Mouse (Mus musculus): ENCODE data around the gene Ero1l. TPM values are rescaled to one million over a fixed set of nuclear protein-coding genes. Genes with fewer than 3 reads are reported as not detected.

The Ero1l gene
- polyA plus RNA-seq, 1 experiment from 2014 or later: 35.2 TPM

GRCm38 (mm10) chr14:45322450-45322849 lies 3.9 kb upstream of the Ero1l start:
- ATAC-seq (replicated peaks; ENCODE audit: insufficient number of reproducible peaks, insufficient read depth, low FRiP score, low read depth): no peak
- Histone ChIP-seq H3K36me3 (no peaks in the 10 kb centered on the region), H3K27me3 (no peaks in the 10 kb centered on the region), H3K27ac (no peak overlapping the region), H3K4me1 (replicated peaks) (peaks cover 6% of the 10 kb centered on the region; the same call in 1 of the 2 replicates), H3K9me3 (replicated peaks) (no peaks in the 10 kb centered on the region), H3K4me3 (no peak overlapping the region), H3K4me2 (no peak overlapping the region), H3K9ac (no peak overlapping the region)
- WGBS: 78% methylated on average over 2 of the region's 2 CpGs

DNA sequence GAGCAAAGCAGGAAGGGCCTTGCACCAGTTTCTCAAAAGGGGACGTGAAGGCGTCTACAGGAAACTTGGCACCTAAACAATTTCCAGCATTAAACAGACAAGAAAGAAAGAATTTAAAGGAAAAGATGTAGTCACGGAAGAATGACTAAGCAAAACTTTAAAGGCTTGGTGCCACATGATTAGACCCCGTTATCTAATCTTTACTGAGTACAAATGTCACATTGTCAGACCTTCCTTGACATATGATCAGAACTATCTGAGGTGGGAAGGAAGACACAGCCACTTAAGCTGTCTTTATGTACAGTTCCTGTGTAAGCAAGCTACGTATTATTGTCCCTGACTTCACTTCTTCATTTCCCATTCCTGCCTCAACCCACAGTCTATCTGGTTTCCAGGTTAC lies 3.1 kb upstream of the Ero1l start:
- WGBS: 45% methylated on average over 5 of the region's 5 CpGs
- Histone ChIP-seq H3K9me3 (replicated peaks) (no peaks in the 10 kb centered on the region), H3K4me3 (no peak overlapping the region), H3K27ac (no peak overlapping the region), H3K27me3 (no peaks in the 10 kb centered on the region), H3K36me3 (no peaks in the 10 kb centered on the region), H3K4me1 (replicated peaks) (peaks cover 13% of the 10 kb centered on the region; the same call in 1 of the 2 replicates), H3K4me2 (no peak overlapping the region), H3K9ac (no peak overlapping the region)
- ATAC-seq (replicated peaks; ENCODE audit: insufficient number of reproducible peaks, insufficient read depth, low FRiP score, low read depth): no peak

DNA sequence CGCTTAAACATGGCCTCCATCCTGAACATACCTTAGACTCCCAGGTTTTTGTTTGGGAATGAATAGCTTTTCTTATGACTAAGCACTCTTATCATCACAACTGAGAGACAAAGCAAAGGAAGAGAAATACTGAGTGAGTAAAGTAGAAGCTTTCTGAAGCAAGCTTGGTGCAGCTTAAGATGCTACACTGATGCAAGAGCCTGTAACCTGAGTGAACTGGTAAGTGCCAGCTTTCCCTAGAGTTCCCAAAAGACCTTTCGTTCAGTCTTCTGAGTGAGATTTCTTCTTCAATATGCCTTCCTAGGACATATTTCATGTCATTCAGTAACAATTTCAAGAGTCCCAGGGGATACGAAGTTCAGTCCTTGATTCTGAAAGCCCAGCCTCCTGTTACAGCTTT lies 2.5 kb upstream of the Ero1l start:
- no peak overlapping the region for H3K4me2 ChIP-seq
- no peak overlapping the region for H3K27ac ChIP-seq
- ATAC-seq (replicated peaks; ENCODE audit: insufficient number of reproducible peaks, insufficient read depth, low FRiP score, low read depth): no peak
- 74% methylated on average over 3 of the region's 3 CpGs for WGBS
- no peaks in the 10 kb centered on the region for H3K9me3 ChIP-seq (replicated peaks)
- no peaks in the 10 kb centered on the region for H3K36me3 ChIP-seq
- H3K9ac ChIP-seq: no peak overlapping the region
- peaks cover 17% of the 10 kb centered on the region for H3K4me1 ChIP-seq (replicated peaks)
- H3K27me3 ChIP-seq: no peaks in the 10 kb centered on the region
- H3K4me3 ChIP-seq: no peak overlapping the region

- H3K36me3 ChIP-seq: no peaks in the 10 kb centered on the region
- no peak overlapping the region for H3K9ac ChIP-seq
- H3K4me2 ChIP-seq: no peak overlapping the region
- peaks cover 26% of the 10 kb centered on the region for H3K4me1 ChIP-seq (replicated peaks)
- H3K27me3 ChIP-seq: no peaks in the 10 kb centered on the region
- H3K27ac ChIP-seq: no peak overlapping the region
- no peaks in the 10 kb centered on the region for H3K9me3 ChIP-seq (replicated peaks)
- no peak for ATAC-seq (replicated peaks; ENCODE audit: insufficient number of reproducible peaks, insufficient read depth, low FRiP score, low read depth)
- no peak overlapping the region for H3K4me3 ChIP-seq
- WGBS: 80% methylated on average over 4 of the region's 4 CpGs
These were observed 1.5 kb upstream of the Ero1l start for GRCm38 (mm10) chr14:45320111-45320510.

DNA sequence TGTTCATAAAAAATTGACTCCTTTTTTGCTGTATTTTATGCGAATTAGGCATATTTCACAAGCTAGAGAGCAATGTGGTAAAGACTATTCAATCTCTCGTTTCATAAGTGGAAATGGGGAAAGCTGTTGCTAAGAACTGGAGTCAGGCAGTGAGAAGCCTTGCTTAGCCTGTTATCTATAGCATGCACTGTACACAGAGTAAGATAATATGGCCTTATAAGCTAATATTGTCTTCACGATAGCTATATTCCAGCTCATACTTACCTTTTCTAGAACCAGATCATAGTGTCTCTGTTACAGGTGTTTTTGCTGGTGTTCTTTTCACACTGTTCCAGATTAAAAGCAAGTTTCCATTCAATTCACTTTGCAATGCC lies 653 bp upstream of the Ero1l start:
- 56% methylated on average over 3 of the region's 3 CpGs for WGBS
- no peak for ATAC-seq (replicated peaks; ENCODE audit: insufficient number of reproducible peaks, insufficient read depth, low FRiP score, low read depth)
- Histone ChIP-seq H3K4me3 (no peak overlapping the region), H3K27me3 (no peaks in the 10 kb centered on the region), H3K27ac (peak overlapping the region; percentile 97), H3K9ac (no peak overlapping the region), H3K4me1 (replicated peaks) (peaks cover 28% of the 10 kb centered on the region), H3K4me2 (peak overlapping the region; percentile 71; the same call in 1 of the 2 replicates), H3K9me3 (replicated peaks) (no peaks in the 10 kb centered on the region), H3K36me3 (no peaks in the 10 kb centered on the region)

DNA sequence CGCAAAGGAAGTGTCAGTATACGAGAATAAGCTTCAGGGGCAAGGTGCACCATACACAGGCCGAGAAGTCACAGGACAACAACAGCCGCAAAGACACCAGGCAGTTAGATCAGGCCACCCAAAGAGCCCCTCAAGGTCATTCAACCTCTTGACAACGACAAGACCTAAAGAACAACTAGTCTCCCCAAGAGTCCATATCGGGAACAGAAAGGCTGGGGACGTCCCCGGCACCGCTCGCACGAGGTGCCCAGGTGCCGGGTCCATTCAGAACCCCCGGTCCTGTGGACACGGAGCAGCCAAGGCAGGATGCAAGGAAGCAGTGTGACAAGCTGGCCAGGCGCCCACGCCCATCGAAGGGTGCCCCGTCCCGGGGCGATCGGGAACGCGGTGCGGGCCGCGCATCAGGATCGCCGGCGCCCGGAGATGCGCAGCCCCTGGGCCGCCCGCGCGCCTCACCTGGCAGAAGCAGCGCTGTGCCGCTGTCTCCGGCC lies 605 bp downstream of the Ero1l start:
- Histone ChIP-seq H3K9me3 (replicated peaks) (no peaks in the 10 kb centered on the region), H3K4me3 (peak overlapping the region; percentile 81), H3K36me3 (no peaks in the 10 kb centered on the region), H3K4me2 (peak overlapping the region; percentile 71), H3K4me1 (replicated peaks) (peaks cover 34% of the 10 kb centered on the region), H3K9ac (peak overlapping the region; percentile 88), H3K27ac (peak overlapping the region; percentile 97), H3K27me3 (no peaks in the 10 kb centered on the region)
- under 1% methylated on average over 34 of the region's 38 CpGs for WGBS
- peak; percentile 18 for ATAC-seq (replicated peaks; ENCODE audit: insufficient number of reproducible peaks, insufficient read depth, low FRiP score, low read depth)

- ATAC-seq (replicated peaks; ENCODE audit: insufficient number of reproducible peaks, insufficient read depth, low FRiP score, low read depth): no peak
- peak overlapping the region; percentile 81 for H3K4me3 ChIP-seq
- H3K36me3 ChIP-seq: no peaks in the 10 kb centered on the region
- H3K27me3 ChIP-seq: no peaks in the 10 kb centered on the region
- peaks cover 34% of the 10 kb centered on the region for H3K4me1 ChIP-seq (replicated peaks)
- H3K27ac ChIP-seq: no peak overlapping the region
- peak overlapping the region; percentile 88 for H3K9ac ChIP-seq
- WGBS: 47% methylated on average over 5 of the region's 5 CpGs
- no peaks in the 10 kb centered on the region for H3K9me3 ChIP-seq (replicated peaks)
- peak overlapping the region; percentile 71 for H3K4me2 ChIP-seq
These were observed 1.6 kb downstream of the Ero1l start for GRCm38 (mm10) chr14:45316927-45317326.

DNA sequence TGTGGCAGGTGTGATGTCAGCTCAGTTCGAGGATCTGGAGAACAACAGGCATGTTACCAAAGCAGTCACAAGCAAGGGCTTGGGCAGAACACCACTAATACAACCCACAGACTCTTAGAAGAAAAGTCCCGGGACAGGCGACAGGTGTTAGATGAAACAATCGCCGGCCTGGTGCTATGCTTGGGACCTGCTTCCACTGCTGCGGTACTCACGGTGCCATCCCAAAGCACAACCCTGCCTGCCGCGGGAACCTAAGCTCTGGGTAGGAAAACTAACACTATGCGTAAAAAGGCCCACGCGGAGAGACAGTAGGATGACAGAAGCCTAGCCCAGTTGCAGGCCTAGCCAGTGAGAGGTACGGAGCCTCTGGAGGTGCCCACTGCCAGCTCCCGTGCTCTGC lies 8.5 kb downstream of the Ero1l start:
- no peaks in the 10 kb centered on the region for H3K36me3 ChIP-seq
- no peak for ATAC-seq (replicated peaks; ENCODE audit: insufficient number of reproducible peaks, insufficient read depth, low FRiP score, low read depth)
- no peak overlapping the region for H3K4me3 ChIP-seq
- H3K4me2 ChIP-seq: no peak overlapping the region
- no peaks in the 10 kb centered on the region for H3K27me3 ChIP-seq
- no peak overlapping the region for H3K9ac ChIP-seq
- no peaks in the 10 kb centered on the region for H3K9me3 ChIP-seq (replicated peaks)
- peaks cover 21% of the 10 kb centered on the region for H3K4me1 ChIP-seq (replicated peaks)
- 88% methylated on average over 14 of the region's 14 CpGs for WGBS
- no peak overlapping the region for H3K27ac ChIP-seq

- Histone ChIP-seq H3K27me3 (no peaks in the 10 kb centered on the region), H3K27ac (no peak overlapping the region), H3K4me1 (replicated peaks) (peaks cover 20% of the 10 kb centered on the region), H3K4me3 (no peak overlapping the region), H3K36me3 (no peaks in the 10 kb centered on the region), H3K9ac (no peak overlapping the region), H3K9me3 (replicated peaks) (no peaks in the 10 kb centered on the region), H3K4me2 (no peak overlapping the region)
- 77% methylated on average over 13 of the region's 13 CpGs for WGBS
- ATAC-seq (replicated peaks; ENCODE audit: insufficient number of reproducible peaks, insufficient read depth, low FRiP score, low read depth): no peak
These were observed 8.9 kb downstream of the Ero1l start for GRCm38 (mm10) chr14:45309646-45310045.

GRCm38 (mm10) chr14:45307630-45308328 lies 10.8 kb downstream of the Ero1l start:
- Histone ChIP-seq H3K4me1 (replicated peaks) (peaks cover 13% of the 10 kb centered on the region), H3K27ac (no peak overlapping the region), H3K36me3 (peaks cover 7% of the 10 kb centered on the region), H3K9me3 (replicated peaks) (no peaks in the 10 kb centered on the region), H3K27me3 (no peaks in the 10 kb centered on the region), H3K9ac (no peak overlapping the region), H3K4me2 (no peak overlapping the region), H3K4me3 (no peak overlapping the region)
- ATAC-seq (replicated peaks; ENCODE audit: insufficient number of reproducible peaks, insufficient read depth, low FRiP score, low read depth): no peak
- 82% methylated on average over 8 of the region's 8 CpGs for WGBS

- H3K27me3 ChIP-seq: no peaks in the 10 kb centered on the region
- WGBS: 92% methylated on average over 5 of the region's 5 CpGs
These were observed 12.7 kb downstream of the Ero1l start for GRCm38 (mm10) chr14:45305852-45306251.

DNA sequence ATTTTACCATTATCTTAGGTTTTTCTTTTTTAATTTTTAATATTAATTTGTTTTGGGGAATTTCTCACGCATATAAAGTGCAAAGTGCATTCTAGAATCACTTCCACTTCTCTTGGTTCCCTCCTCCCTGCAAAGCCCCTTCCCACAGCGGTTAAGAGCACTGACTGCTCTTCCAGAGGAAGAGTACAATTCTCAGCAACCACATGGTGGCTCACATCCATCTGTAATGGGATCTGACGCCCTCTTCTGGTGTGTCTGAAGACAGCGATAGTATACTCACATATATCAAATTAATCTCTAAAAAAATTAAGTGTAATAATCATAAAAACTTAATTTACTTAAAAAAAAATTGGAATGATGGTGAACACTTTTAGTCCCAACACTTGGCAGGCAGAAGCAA lies 14.2 kb downstream of the Ero1l start:
- 71% methylated on average over 4 of the region's 4 CpGs for WGBS
- H3K9me3 ChIP-seq (replicated peaks): no peaks in the 10 kb centered on the region
- no peak overlapping the region for H3K27ac ChIP-seq
- peaks cover 3% of the 10 kb centered on the region; the same call in 1 of the 2 replicates for H3K4me1 ChIP-seq (replicated peaks)
- H3K27me3 ChIP-seq: no peaks in the 10 kb centered on the region
- H3K36me3 ChIP-seq: peaks cover 29% of the 10 kb centered on the region
- no peak overlapping the region for H3K4me2 ChIP-seq
- ATAC-seq (replicated peaks; ENCODE audit: insufficient number of reproducible peaks, insufficient read depth, low FRiP score, low read depth): no peak
- H3K9ac ChIP-seq: no peak overlapping the region
- H3K4me3 ChIP-seq: no peak overlapping the region

More at GRCm38 (mm10) chr14:45305852-45306251, 12.7 kb downstream of the Ero1l start:
- Histone ChIP-seq H3K27ac (no peak overlapping the region), H3K9ac (no peak overlapping the region), H3K4me2 (no peak overlapping the region), H3K4me3 (no peak overlapping the region), H3K36me3 (peaks cover 15% of the 10 kb centered on the region), H3K9me3 (replicated peaks) (no peaks in the 10 kb centered on the region), H3K4me1 (replicated peaks) (peaks cover 13% of the 10 kb centered on the region)
- ATAC-seq (replicated peaks; ENCODE audit: insufficient number of reproducible peaks, insufficient read depth, low FRiP score, low read depth): no peak

All from heart, embryonic 15.5 days (tissue).